Mouse (Mus musculus): ENCODE results near the gene Lingo3.

- TF ChIP-seq GATA1 (IDR thresholded peaks at IDR 0.05; ENCODE audit: low read length) (no peak), TAL1 (IDR thresholded peaks at IDR 0.05; ENCODE audit: low read length) (no peak)
Observed at GRCm38 (mm10) chr10:80805925-80806324, 37.9 kb downstream of the Lingo3 start.

Measured in erythroblast, embryonic 14.5 days (primary cell).